Mouse (Mus musculus): ENCODE measurements around the gene Tfap2d. TPM values are rescaled to one million over a fixed set of nuclear protein-coding genes. Genes with fewer than 3 reads are reported as not detected.

The Tfap2d gene
- total RNA-seq, 2 experiments from 2014 or later: not detected

GRCm38 (mm10) chr1:19209359-19209745 is 106.5 kb downstream of the Tfap2d start:
- DNase-seq: no peak
- intact Hi-C loops (cut with DNase I; ENCODE audit: low total_unique reads): loop anchor here (5.0 kb wide), 1 partner anchor 1303 kb away; no protein-coding TSS in a partner anchor

GRCm38 (mm10) chr1:19209776-19210175 is 107.0 kb downstream of the Tfap2d start:
- intact Hi-C loops (cut with DNase I; ENCODE audit: low total_unique reads): loop anchor here (5.0 kb wide), 1 partner anchor 1303 kb away; no protein-coding TSS in a partner anchor
- no peak for DNase-seq

GRCm38 (mm10) chr1:19210215-19211032 is 107.6 kb downstream of the Tfap2d start:
- intact Hi-C loops (cut with DNase I; ENCODE audit: low total_unique reads): no loop called here
- DNase-seq: no peak

- DNase-seq: no peak
- intact Hi-C loops (cut with DNase I; ENCODE audit: low total_unique reads): no loop called here
Measured at GRCm38 (mm10) chr1:19211033-19211405, 108.2 kb downstream of the Tfap2d start.

GRCm38 (mm10) chr1:19211546-19212154 is 108.8 kb downstream of the Tfap2d start:
- DNase-seq: no peak
- intact Hi-C loops (cut with DNase I; ENCODE audit: low total_unique reads): no loop called here

GRCm38 (mm10) chr1:19212691-19213090 is 109.9 kb downstream of the Tfap2d start:
- no peak for DNase-seq
- intact Hi-C loops (cut with DNase I; ENCODE audit: low total_unique reads): no loop called here

GRCm38 (mm10) chr1:19213171-19213570 is 110.3 kb downstream of the Tfap2d start:
- intact Hi-C loops (cut with DNase I; ENCODE audit: low total_unique reads): no loop called here
- DNase-seq: no peak

- intact Hi-C loops (cut with DNase I; ENCODE audit: low total_unique reads): no loop called here
- no peak for DNase-seq
Measured at GRCm38 (mm10) chr1:19213851-19214395, 111.1 kb downstream of the Tfap2d start.

Other genes with a start within 250 kb of the Tfap2d start
- gene Tfap2b, start 105.9 kb downstream of the Tfap2d start, total RNA-seq (2021): not detected